Mouse (Mus musculus): Measurements from ENCODE around the gene Filip1.

DNA sequence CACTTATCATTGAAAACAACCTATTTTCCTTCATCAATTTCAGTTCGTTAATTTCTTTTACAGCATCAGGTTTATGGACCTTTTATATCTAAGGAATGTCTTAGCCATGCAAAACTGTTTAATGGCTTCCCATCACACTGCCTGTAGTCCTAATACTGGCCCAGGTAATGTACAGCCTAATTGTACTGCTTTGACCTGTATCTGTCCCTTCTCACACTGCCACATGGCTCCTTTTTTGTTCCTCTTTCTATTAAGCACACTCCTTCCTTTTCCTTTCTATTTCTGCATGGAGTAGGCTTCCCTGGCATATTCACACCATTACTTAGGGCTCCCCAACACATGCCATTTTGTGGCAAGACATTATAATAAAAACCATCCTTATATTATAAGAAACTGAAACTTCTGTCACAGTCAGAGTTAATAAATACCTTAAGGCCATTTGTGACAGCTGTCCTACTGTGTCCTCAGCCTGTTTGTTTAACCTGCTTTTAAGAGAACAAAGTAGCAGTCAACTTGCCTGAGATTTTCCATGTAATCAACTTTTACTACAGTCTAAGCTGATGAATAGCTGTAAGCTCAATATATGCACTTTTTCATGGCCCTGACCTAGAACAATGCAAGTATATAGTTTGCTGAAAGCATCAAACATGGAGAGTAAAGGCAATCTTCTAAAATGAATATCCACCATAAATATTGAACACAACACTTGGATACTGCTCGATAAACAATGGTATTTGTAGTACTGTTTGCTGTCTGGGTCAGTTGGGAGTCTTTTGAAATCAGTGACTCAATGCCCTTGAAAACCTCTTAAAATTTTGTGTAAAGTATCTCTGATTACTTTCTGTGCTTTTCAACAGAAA lies 227.5 kb downstream of the Filip1 start:
- TF ChIP-seq CTCF (IDR thresholded peaks at IDR 0.05; ENCODE audit: control insufficient read depth, insufficient read depth, insufficient read length): no peak
- no peak for TF ChIP-seq MYOD1 (IDR thresholded peaks at IDR 0.05; ENCODE audit: control insufficient read depth, insufficient read length, low read depth)
- TF ChIP-seq USF1 (IDR thresholded peaks at IDR 0.05; ENCODE audit: low read depth): no peak
- TF ChIP-seq MYOG (IDR thresholded peaks at IDR 0.05; ENCODE audit: control insufficient read depth, extremely low read depth, insufficient read length): no peak
- TF ChIP-seq MAX (IDR thresholded peaks at IDR 0.05): no peak
- TF ChIP-seq CEBPB (IDR thresholded peaks at IDR 0.05; ENCODE audit: low read depth): no peak
- no peak for TF ChIP-seq FOSL1 (IDR thresholded peaks at IDR 0.05; ENCODE audit: insufficient read depth, low read length, poor library complexity, severe bottlenecking)

All from C2C12 (cell line).